Mouse (Mus musculus) heart, embryonic 11.5 days (tissue): ENCODE results near the gene Trappc1. TPM values are rescaled to one million over a fixed set of nuclear protein-coding genes. Genes with fewer than 3 reads are reported as not detected.
"Not testable (repeated sequence)": the region's sequence is repeated elsewhere in the genome, so short reads cannot be mapped to it uniquely, and the experiment has no call there.

Experiments used
- ATAC-seq: fragments of 200-750 bp; cut with Nextera tagmentation; replicated peaks from 2 replicates; pipeline ENCODE4 v1.8.0; 2017; ENCODE audit warnings: moderate library complexity; ENCODE audit not compliant: insufficient number of reproducible peaks, low FRiP score, low TSS enrichment
- H3K27ac ChIP-seq: fragments of 300-500 bp; sonication (generic); 2 replicates; pipeline ENCODE4 v1.5.1; 2014; ENCODE audit warnings: mild to moderate bottlenecking, low read depth, low read length
- H3K27me3 ChIP-seq: fragments of 300-500 bp; sonication (generic); 2 replicates; pipeline ENCODE4 v1.6.1; 2014; ENCODE audit warnings: mild to moderate bottlenecking, low read length, mixed read lengths; ENCODE audit not compliant: control insufficient read depth, insufficient read depth
- H3K36me3 ChIP-seq: fragments of 300-500 bp; sonication (generic); 2 replicates; pipeline ENCODE4 v1.6.1; 2014; ENCODE audit warnings: mild to moderate bottlenecking, low read length, moderate library complexity, mixed read lengths; ENCODE audit not compliant: control insufficient read depth, insufficient read depth
- H3K4me1 ChIP-seq: fragments of 300-500 bp; sonication (generic); 2 replicates; pipeline ENCODE4 v1.6.1; 2014; ENCODE audit warnings: low read length; ENCODE audit not compliant: control insufficient read depth, insufficient read depth
- H3K4me2 ChIP-seq: fragments of 300-500 bp; sonication (generic); 2 replicates; pipeline ENCODE4 v1.6.1; 2014; ENCODE audit warnings: mild to moderate bottlenecking, moderate library complexity
- H3K4me3 ChIP-seq: fragments of 300-500 bp; sonication (generic); 2 replicates; pipeline ENCODE4 v1.5.1; 2014; ENCODE audit warnings: low read depth, low read length
- H3K9ac ChIP-seq: fragments of 300-500 bp; sonication (generic); 2 replicates; pipeline ENCODE4 v1.6.1; 2014; ENCODE audit warnings: mild to moderate bottlenecking, low read depth, low read length, moderate library complexity
- H3K9me3 ChIP-seq: fragments of 300-500 bp; sonication (generic); replicated peaks from 2 replicates; pipeline ENCODE4 v1.6.1; 2016; ENCODE audit warnings: low read length; ENCODE audit not compliant: control insufficient read depth
- WGBS: fragments of 180-500 bp; shearing (Covaris S2); extraction: QIAGEN DNeasy Blood & Tissue Kit; methylation state at CpG from one replicate; pipeline ENCODE4 v1.1.7; 2014; ENCODE audit not compliant: insufficient replicate concordance; 5-methylcytosine and 5-hydroxymethylcytosine counted together
- polyA plus RNA-seq: library from polyadenylated mRNA; unstranded; fragments of >200 nt; fragmentation: Nextera tagmentation; extraction: Ambion mirVana; gene quantifications from 2 replicates; pipeline ENCODE4 v1.2.1, GENCODE M21; 2014

Gene Trappc1
- polyA plus RNA-seq, 1 experiment from 2014 or later: 189 TPM

GRCm38 (mm10) chr11:69305291-69305690 is 18.5 kb upstream of the Trappc1 start:
- no peak for ATAC-seq
- 87% methylated on average over 9 of the region's 9 CpGs for WGBS
- H3K9me3 ChIP-seq: no peaks in the 10 kb centered on the region
- peaks cover 14% of the 10 kb centered on the region; the same call in 1 of the 2 replicates for H3K36me3 ChIP-seq
- no peaks in the 10 kb centered on the region for H3K27me3 ChIP-seq
- no peaks in the 10 kb centered on the region for H3K4me1 ChIP-seq
- no peak overlapping the region for H3K4me2 ChIP-seq
- H3K9ac ChIP-seq: no peak overlapping the region
- H3K27ac ChIP-seq: no peak overlapping the region
- no peak overlapping the region for H3K4me3 ChIP-seq

GRCm38 (mm10) chr11:69306039-69306438 is 17.7 kb upstream of the Trappc1 start:
- no peaks in the 10 kb centered on the region for H3K27me3 ChIP-seq
- H3K36me3 ChIP-seq: peaks cover 14% of the 10 kb centered on the region; the same call in 1 of the 2 replicates
- WGBS: 89% methylated on average over 2 of the region's 2 CpGs
- ATAC-seq: no peak
- H3K4me2 ChIP-seq: no peak overlapping the region
- no peak overlapping the region for H3K4me3 ChIP-seq
- no peak overlapping the region for H3K9ac ChIP-seq
- H3K4me1 ChIP-seq: no peaks in the 10 kb centered on the region
- H3K27ac ChIP-seq: no peak overlapping the region
- H3K9me3 ChIP-seq: no peaks in the 10 kb centered on the region

- H3K36me3 ChIP-seq: peaks cover 13% of the 10 kb centered on the region
- H3K27me3 ChIP-seq: no peaks in the 10 kb centered on the region
- H3K4me1 ChIP-seq: no peaks in the 10 kb centered on the region
- H3K9me3 ChIP-seq: no peaks in the 10 kb centered on the region
- ATAC-seq: no peak
- H3K27ac ChIP-seq: no peak overlapping the region
- H3K9ac ChIP-seq: no peak overlapping the region
- 66% methylated on average over 7 of the region's 7 CpGs for whole genome bisulfite sequencing
- H3K4me2 ChIP-seq: no peak overlapping the region
- no peak overlapping the region for H3K4me3 ChIP-seq
These were observed 12.5 kb upstream of the Trappc1 start for GRCm38 (mm10) chr11:69311266-69311665.

- no peak for ATAC-seq
- 96% methylated on average over 6 of the region's 6 CpGs for WGBS
These were observed 7.4 kb upstream of the Trappc1 start for GRCm38 (mm10) chr11:69316361-69316760.

GRCm38 (mm10) chr11:69318000-69318399 is 5.8 kb upstream of the Trappc1 start:
- H3K9me3 ChIP-seq, H3K9ac ChIP-seq, H3K27me3 ChIP-seq, H3K4me2 ChIP-seq, H3K27ac ChIP-seq, H3K4me3 ChIP-seq, H3K36me3 ChIP-seq, ATAC-seq: not testable (repeated sequence)
- WGBS: 81% methylated on average over 3 of the region's 3 CpGs
- H3K4me1 ChIP-seq: peaks cover 14% of the 10 kb centered on the region; the same call in 1 of the 2 replicates

More at GRCm38 (mm10) chr11:69316361-69316760, 7.4 kb upstream of the Trappc1 start:
- peaks cover 10% of the 10 kb centered on the region for H3K36me3 ChIP-seq
- no peak overlapping the region for H3K9ac ChIP-seq
- no peak overlapping the region for H3K27ac ChIP-seq
- no peaks in the 10 kb centered on the region for H3K27me3 ChIP-seq
- no peaks in the 10 kb centered on the region for H3K4me1 ChIP-seq
- no peak overlapping the region for H3K4me3 ChIP-seq
- no peak overlapping the region for H3K4me2 ChIP-seq
- H3K9me3 ChIP-seq: no peaks in the 10 kb centered on the region

GRCm38 (mm10) chr11:69321580-69321979 is 2.2 kb upstream of the Trappc1 start:
- peaks cover 2% of the 10 kb centered on the region for H3K27me3 ChIP-seq
- H3K4me3 ChIP-seq: no peak overlapping the region
- H3K27ac ChIP-seq: no peak overlapping the region
- H3K9ac ChIP-seq: no peak overlapping the region
- H3K4me2 ChIP-seq: no peak overlapping the region; the same call in 1 of the 2 replicates
- peaks cover 27% of the 10 kb centered on the region for H3K4me1 ChIP-seq
- H3K9me3 ChIP-seq: no peaks in the 10 kb centered on the region
- WGBS: 90% methylated on average over 6 of the region's 6 CpGs
- ATAC-seq: no peak
- peaks cover 7% of the 10 kb centered on the region for H3K36me3 ChIP-seq

GRCm38 (mm10) chr11:69322010-69322409 is 1.8 kb upstream of the Trappc1 start:
- H3K4me1 ChIP-seq: peaks cover 31% of the 10 kb centered on the region
- peaks cover 7% of the 10 kb centered on the region for H3K27me3 ChIP-seq
- H3K9me3 ChIP-seq: no peaks in the 10 kb centered on the region
- H3K36me3 ChIP-seq: peaks cover 7% of the 10 kb centered on the region
- 77% methylated on average over 6 of the region's 6 CpGs for WGBS
- H3K4me2 ChIP-seq: peak overlapping the region; percentile 97
- H3K9ac ChIP-seq: peak overlapping the region; percentile 88; the same call in 1 of the 2 replicates
- no peak for ATAC-seq
- no peak overlapping the region for H3K27ac ChIP-seq
- no peak overlapping the region for H3K4me3 ChIP-seq

- Histone ChIP-seq H3K4me3 (peak overlapping the region; percentile 76), H3K9ac (peak overlapping the region; percentile 88), H3K36me3 (peaks cover 7% of the 10 kb centered on the region), H3K27ac (peak overlapping the region; percentile 89), H3K4me1 (peaks cover 34% of the 10 kb centered on the region), H3K9me3 (no peaks in the 10 kb centered on the region), H3K27me3 (peaks cover 15% of the 10 kb centered on the region), H3K4me2 (peak overlapping the region; percentile 97)
- 26% methylated on average over 18 of the region's 18 CpGs for WGBS
- ATAC-seq: no peak
These were observed 898 bp upstream of the Trappc1 start for GRCm38 (mm10) chr11:69322693-69323471.

- Histone ChIP-seq H3K9ac (peak overlapping the region; percentile 88), H3K4me3 (peak overlapping the region; percentile 76), H3K4me2 (peak overlapping the region; percentile 97), H3K36me3 (no peaks in the 10 kb centered on the region; the same call in 1 of the 2 replicates), H3K27ac (no peak overlapping the region), H3K4me1 (peaks cover 34% of the 10 kb centered on the region), H3K9me3 (no peaks in the 10 kb centered on the region), H3K27me3 (peaks cover 23% of the 10 kb centered on the region)
- 78% methylated on average over 6 of the region's 6 CpGs for WGBS
- ATAC-seq: no peak
These were observed 969 bp downstream of the Trappc1 start for GRCm38 (mm10) chr11:69324749-69325148.
